Mouse (Mus musculus): Measurements from ENCODE around the gene Vmn2r22. TPM values are rescaled to one million over a fixed set of nuclear protein-coding genes. Genes with fewer than 3 reads are reported as not detected.
"Not testable (repeated sequence)": the region's sequence is repeated elsewhere in the genome, so short reads cannot be mapped to it uniquely, and the experiment has no call there.

Vmn2r22 gene
- not detected in 2 replicates for total RNA-seq (2015)
- total RNA-seq (2017), result not detected in 2 replicates

DNA sequence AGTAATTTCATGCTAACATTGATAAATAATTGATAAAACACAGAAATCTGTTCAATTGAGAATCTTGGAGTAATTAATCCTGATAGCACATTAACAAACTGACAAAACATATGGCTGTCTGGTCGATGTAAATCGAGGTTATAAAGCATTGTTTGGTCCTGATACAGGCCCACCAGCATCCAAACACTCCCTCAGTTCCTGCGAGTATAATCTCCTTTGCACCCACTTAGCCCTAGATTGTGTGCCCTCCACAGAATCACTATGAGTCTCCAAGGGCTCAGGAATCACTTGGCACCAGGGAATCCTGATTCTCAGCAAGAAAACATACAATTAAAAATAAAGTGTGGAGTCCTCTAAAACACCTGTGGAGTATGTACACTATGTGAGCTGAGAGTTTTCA, at the start of gene Vmn2r22:
Gene Vmn2r22, minus strand, starts transcription at position 101 of the 400 bp plus-strand sequence.
- not testable (repeated sequence) for ATAC-seq (ENCODE audit: poor library complexity, severe bottlenecking)

DNA sequence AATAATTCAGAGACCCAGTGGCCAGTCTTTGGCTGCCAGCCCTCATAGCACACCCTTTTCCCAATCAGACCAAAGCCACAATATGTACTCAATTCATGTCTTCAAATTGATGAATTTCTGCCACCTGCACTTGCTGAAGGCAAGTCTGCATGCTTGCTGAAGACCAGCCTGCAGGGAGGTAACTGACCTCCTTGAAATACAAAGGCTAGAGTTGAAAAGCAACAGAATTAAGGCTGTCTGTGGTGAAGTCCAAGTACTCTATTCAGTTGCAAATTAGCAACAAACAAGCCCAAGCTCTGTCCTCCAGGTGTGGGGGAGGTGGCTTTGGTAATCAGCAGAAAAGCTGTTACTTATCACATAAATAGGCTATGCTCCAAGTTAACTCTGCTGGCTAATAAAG, 46.7 kb upstream of the Vmn2r22 start:
- no peak for ATAC-seq (ENCODE audit: poor library complexity, severe bottlenecking)

DNA sequence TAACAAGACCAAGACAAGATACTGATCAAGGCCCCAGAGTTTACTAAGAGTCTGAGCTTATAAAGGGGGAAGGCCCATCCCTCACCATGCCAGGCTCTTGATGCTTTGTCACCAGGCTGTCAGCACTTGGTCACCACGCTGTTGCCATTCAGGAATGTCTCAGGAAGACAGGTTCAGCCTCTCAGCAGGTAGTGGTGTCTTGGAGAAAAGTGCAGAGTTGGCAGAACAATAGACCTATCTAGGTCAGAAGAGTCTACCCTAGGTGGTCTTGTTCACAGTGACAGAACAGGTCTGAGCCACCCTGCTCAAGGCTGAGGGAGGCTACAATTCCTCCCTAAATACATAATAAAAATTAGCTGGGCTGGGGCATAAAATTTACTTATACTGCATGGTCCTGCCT, 46.1 kb upstream of the Vmn2r22 start:
- not testable (repeated sequence) for ATAC-seq (ENCODE audit: poor library complexity, severe bottlenecking)

DNA sequence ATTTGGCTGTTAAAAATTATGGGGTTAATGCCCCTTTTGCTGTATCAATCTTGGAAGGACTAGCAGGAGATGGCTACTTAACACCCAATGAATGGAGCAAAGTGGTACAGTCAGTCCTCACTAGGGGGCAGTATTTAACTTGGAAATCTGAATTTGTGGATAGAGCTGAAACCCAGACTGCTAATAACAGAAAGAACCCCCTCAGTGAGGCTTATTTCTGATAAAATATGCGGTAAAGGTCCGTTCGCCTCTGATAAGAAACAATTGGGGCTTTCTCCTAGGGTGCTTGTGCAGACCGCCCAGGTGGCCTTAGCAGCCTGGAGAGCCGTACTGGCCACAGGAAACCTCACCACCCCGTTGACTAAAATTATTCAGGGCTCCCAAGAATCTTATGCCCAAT, 6.5 kb upstream of the Vmn2r22 start:
- ATAC-seq (ENCODE audit: poor library complexity, severe bottlenecking), result no peak

- ATAC-seq (ENCODE audit: poor library complexity, severe bottlenecking), result not testable (repeated sequence)
Measured at GRCm38 (mm10) chr6:123639394-123639793, 11.1 kb downstream of the Vmn2r22 start.

DNA sequence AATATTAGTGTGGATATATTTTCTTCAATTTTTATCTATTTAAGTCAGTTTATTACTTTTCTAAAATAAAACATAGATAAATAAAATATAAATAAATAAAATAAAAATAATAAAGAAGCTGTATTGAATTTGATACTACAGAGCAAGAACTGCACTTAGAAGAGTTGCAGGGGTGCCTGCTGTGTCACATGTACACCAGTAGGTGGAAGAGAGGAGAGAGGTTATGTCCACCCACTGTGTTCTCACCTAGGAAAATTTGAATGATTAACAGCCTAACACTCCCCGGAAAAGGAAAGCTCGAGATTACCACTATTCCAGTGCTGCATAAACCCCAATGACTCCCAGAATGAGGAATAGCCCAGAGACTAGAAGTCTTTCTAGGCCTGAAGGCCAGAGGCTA, 26.7 kb downstream of the Vmn2r22 start:
- not testable (repeated sequence) for ATAC-seq (ENCODE audit: poor library complexity, severe bottlenecking)

DNA sequence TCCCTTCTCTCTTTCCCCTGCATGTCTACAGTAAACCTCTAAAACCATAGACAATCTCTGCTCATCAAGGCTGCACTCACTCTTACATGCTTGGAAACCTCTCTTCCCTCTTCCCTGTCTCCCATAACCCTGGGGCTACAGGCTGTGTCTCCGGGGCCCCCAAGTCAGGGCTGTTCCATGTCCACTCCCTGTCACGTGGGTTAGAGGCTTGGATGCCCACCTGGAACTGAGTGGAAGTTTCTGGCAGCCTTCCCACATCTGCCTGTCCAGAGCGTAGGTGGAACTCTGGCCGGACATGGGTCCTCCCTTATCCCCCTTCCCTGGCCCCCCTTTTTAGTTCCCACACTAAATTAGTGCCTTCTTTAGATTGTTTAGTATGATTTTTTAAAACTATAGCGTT, 62.2 kb downstream of the Vmn2r22 start:
- not testable (repeated sequence) for ATAC-seq (ENCODE audit: poor library complexity, severe bottlenecking)

- not testable (repeated sequence) for ATAC-seq (ENCODE audit: poor library complexity, severe bottlenecking)
Measured at GRCm38 (mm10) chr6:123587796-123588328, 62.7 kb downstream of the Vmn2r22 start.

DNA sequence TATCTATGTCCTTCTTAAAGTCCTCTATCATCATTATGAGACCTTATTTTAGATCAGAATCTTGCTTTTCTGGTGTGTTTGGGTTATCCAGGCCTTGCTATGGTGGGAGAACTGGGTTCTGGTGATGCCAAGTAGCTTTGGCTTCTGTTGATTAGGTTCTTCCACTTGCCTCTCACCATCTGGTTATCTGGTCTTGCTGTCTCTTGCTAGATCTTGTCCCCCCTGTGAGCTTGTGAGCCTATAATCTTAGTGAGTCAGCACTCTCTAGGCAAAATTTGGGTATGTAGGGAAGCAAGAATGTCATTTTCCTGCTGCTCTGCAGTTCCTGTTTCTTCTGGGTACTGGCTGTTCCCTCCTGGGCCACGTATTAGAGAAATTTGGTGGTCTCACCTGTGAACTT, 66.5 kb downstream of the Vmn2r22 start:
- ATAC-seq (ENCODE audit: poor library complexity, severe bottlenecking), result not testable (repeated sequence)

GRCm38 (mm10) chr6:123574698-123575097, 75.8 kb downstream of the Vmn2r22 start:
- not testable (repeated sequence) for ATAC-seq (ENCODE audit: poor library complexity, severe bottlenecking)

Other genes starting within 250 kb of the Vmn2r22 start
- not detected in 2 replicates for gene Vmn2r20, start 232.6 kb downstream of the Vmn2r22 start, total RNA-seq (2015)
- not detected in 2 replicates for gene Vmn2r20, start 232.6 kb downstream of the Vmn2r22 start, total RNA-seq (2017)
- gene Vmn2r21, start 117.3 kb downstream of the Vmn2r22 start, total RNA-seq (2015), result not detected in 2 replicates
- not detected in 2 replicates for gene Vmn2r21, start 117.3 kb downstream of the Vmn2r22 start, total RNA-seq (2017)
- gene Vmn2r23, start 51.9 kb upstream of the Vmn2r22 start, total RNA-seq (2015), result not detected in 2 replicates
- not detected in 2 replicates for gene Vmn2r23, start 51.9 kb upstream of the Vmn2r22 start, total RNA-seq (2017)
- gene Vmn2r24, start 128.2 kb upstream of the Vmn2r22 start, total RNA-seq (2015), result not detected in 2 replicates
- not detected in 2 replicates for gene Vmn2r24, start 128.2 kb upstream of the Vmn2r22 start, total RNA-seq (2017)
- not detected in 2 replicates for gene Vmn2r25, start 202.7 kb upstream of the Vmn2r22 start, total RNA-seq (2015)
- gene Vmn2r25, start 202.7 kb upstream of the Vmn2r22 start, total RNA-seq (2017), result not detected in 2 replicates